Mouse (Mus musculus) midbrain, embryonic 12.5 days (tissue): Measurements from ENCODE around the gene Tmem186. TPM values are rescaled to one million over a fixed set of nuclear protein-coding genes. Genes with fewer than 3 reads are reported as not detected.
A peak's percentile ranks its signal among the peaks of the same experiment; 100 is the strongest.

Experiments
- ATAC-seq: fragments of 200-750 bp; cut with Nextera tagmentation; 2 replicates; pipeline ENCODE4 v1.8.0; 2017; ENCODE audit warnings: low read depth, moderate TSS enrichment, moderate library complexity; ENCODE audit not compliant: low FRiP score
- H3K27ac ChIP-seq: fragments of 300-500 bp; sonication (generic); replicated peaks from 2 replicates; pipeline ENCODE4 v1.5.1; 2016; ENCODE audit warnings: mild to moderate bottlenecking
- H3K27me3 ChIP-seq: fragments of 300-500 bp; sonication (generic); 2 replicates; pipeline ENCODE4 v1.6.1; 2016; ENCODE audit warnings: mild to moderate bottlenecking
- H3K36me3 ChIP-seq: fragments of 300-500 bp; sonication (generic); 2 replicates; pipeline ENCODE4 v1.6.1; 2016
- H3K4me1 ChIP-seq: fragments of 300-500 bp; sonication (generic); 2 replicates; pipeline ENCODE4 v1.6.1; 2016
- H3K4me2 ChIP-seq: fragments of 300-500 bp; sonication (generic); replicated peaks from 2 replicates; pipeline ENCODE4 v1.6.1; 2016; ENCODE audit warnings: mild to moderate bottlenecking, moderate library complexity
- H3K4me3 ChIP-seq: fragments of 300-500 bp; sonication (generic); 2 replicates; pipeline ENCODE4 v1.5.1; 2016; ENCODE audit warnings: mild to moderate bottlenecking
- H3K9ac ChIP-seq: fragments of 300-500 bp; sonication (generic); replicated peaks from 2 replicates; pipeline ENCODE4 v1.6.1; 2016; ENCODE audit warnings: mild to moderate bottlenecking, moderate library complexity
- H3K9me3 ChIP-seq: fragments of 300-500 bp; sonication (generic); 2 replicates; pipeline ENCODE4 v1.6.1; 2016; ENCODE audit warnings: mild to moderate bottlenecking
- WGBS: fragments of 180-500 bp; shearing (Covaris S2); methylation state at CpG from one replicate; pipeline ENCODE4 v1.1.7; 2016; 5-methylcytosine and 5-hydroxymethylcytosine counted together
- polyA plus RNA-seq: library from polyadenylated mRNA; unstranded; fragments of >200 nt; fragmentation: Nextera tagmentation; extraction: Ambion mirVana; gene quantifications from 2 replicates; pipeline ENCODE4 v1.2.1, GENCODE M21; 2016

Tmem186 gene
- 23.2 and 26.0 TPM in 2 replicates for polyA plus RNA-seq

DNA sequence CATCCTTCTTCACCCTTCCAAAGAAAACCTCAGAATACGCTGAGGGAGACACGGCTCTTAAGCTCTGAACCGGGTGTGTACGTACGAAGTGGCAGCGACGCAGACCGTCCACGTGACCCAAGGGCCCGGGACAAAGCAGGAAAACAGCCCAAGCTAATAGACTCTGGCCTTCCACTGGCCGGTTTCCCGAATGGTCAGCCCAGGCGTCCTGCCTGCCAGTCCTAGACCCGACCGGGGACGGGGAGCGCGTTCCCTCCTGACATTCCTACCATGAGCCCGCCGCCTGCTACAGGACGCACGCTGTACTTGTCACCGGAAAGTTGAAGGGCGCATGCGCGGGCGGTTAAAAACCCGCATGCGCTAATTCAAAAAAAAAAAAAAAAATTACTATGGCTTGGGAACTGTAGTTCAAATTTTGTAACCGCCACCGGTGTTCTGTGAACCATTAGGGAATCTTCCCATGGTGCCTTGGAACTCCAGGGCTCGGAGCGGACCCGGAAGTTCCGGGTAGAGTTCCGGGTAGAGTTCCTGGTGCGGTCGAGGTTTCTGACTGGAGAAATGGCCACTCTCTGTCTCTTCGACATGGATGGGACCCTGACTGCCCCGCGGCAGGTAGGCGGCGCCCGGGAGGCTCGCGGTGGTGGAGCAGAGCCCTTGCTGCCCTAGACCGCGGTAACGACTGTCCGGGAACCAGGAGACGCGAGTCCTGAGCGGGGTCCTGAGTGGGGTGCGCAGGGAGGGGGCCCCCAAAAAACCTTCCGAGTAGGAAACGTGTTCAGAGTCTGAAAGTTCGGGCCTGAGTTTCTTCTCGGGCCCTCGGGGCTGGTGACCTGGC lies at the start of gene Tmem186, which contains the start of gene Pmm2:
Gene Tmem186, minus strand, starts transcription at position 496 of the 835 bp plus-strand sequence.
Gene Pmm2, plus strand, starts transcription at position 458 of the 835 bp plus-strand sequence.
- H3K9me3 ChIP-seq: no peaks in the 10 kb centered on the region
- peak within 1 kb of the TSS; percentile 77 for H3K4me2 ChIP-seq
- no peaks in the 10 kb centered on the region for H3K27me3 ChIP-seq
- peak; percentile 92 for ATAC-seq
- peaks cover 22% of the 10 kb centered on the region for H3K36me3 ChIP-seq
- peaks cover 22% of the 10 kb centered on the region for H3K4me1 ChIP-seq
- peak within 1 kb of the TSS; percentile 86 for H3K9ac ChIP-seq
- WGBS: under 1% methylated on average over 59 of the region's 59 CpGs
- H3K4me3 ChIP-seq: peak within 1 kb of the TSS; percentile 62
- peak within 1 kb of the TSS; percentile 81 for H3K27ac ChIP-seq

DNA sequence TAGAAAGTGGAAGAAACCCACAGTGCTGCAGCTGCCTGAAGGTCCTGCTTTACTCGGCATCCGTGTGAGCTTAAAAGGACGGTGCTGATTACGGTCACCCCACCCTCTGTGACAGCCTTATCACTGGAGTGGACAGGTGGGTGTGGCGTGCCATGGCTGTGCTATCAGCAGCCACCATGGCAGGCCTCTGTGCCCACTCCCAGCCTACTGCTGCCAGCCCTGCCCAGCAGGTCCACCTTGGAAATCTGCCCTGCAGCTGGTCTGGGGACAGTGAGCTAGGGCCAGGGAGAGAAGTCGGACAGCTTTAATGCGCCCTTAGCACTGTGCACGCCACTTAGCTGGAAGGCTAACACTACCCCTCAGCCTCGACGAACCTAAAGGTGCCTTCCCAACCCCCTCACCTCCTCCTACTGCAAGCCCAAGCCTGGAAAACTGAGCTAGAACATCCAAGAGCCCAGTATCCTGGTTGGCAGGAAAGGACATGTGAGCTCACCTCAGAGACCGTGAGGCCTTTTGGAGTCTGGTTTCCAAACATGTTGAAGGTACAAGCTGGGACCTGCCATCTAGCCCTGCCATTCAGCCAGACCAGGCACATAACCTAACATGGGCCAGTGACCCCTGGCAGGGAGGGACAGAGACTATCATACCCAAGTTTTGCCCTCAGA lies 49.5 kb upstream of the Tmem186 start:
- Histone ChIP-seq H3K36me3 (peaks cover 52% of the 10 kb centered on the region), H3K4me1 (no peaks in the 10 kb centered on the region), H3K9me3 (no peaks in the 10 kb centered on the region), H3K4me3 (no peak overlapping the region), H3K27ac (0 out of 2 replicates have a peak overlapping the region, but pooled peaks have one; percentile 20), H3K4me2 (no peak overlapping the region), H3K9ac (no peak overlapping the region), H3K27me3 (no peaks in the 10 kb centered on the region)
- ATAC-seq: no peak
- 81% methylated on average over 11 of the region's 11 CpGs for WGBS

DNA sequence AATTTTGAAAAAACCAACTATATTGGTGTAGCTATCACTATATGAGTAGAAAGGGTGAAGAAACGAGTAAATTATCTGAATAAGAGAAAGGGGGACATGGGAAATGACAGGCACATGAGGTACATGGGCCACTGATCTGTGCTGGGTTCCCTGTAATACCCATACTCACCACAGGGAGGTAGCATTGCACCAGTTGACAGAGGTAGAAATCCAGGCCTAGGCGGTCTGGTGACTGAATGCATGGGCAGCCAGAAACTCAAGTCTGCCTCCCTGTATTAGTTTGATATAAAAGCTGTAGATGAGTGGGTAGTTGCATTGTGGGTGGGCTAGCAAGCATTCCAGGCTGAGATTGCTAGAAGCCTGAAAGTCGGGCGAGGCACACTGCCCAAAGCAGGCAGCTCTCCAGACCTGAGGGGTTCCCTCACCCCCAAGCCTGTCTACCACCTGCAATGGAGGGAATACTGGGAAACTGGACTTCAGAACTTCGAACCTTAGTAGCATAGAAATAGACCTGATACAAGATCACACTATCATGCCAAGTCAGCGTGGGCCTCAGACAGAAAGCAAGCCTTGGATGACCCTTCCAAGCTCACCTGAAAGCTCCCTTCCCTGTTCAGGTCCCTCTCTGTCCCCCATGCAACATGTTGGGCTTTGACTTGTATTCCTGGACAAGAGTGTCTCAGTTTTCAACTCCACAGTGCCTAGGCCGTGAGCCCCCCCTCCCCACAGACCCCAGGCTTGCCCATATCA lies 48.8 kb upstream of the Tmem186 start:
- 61% methylated on average over 7 of the region's 7 CpGs for WGBS

DNA sequence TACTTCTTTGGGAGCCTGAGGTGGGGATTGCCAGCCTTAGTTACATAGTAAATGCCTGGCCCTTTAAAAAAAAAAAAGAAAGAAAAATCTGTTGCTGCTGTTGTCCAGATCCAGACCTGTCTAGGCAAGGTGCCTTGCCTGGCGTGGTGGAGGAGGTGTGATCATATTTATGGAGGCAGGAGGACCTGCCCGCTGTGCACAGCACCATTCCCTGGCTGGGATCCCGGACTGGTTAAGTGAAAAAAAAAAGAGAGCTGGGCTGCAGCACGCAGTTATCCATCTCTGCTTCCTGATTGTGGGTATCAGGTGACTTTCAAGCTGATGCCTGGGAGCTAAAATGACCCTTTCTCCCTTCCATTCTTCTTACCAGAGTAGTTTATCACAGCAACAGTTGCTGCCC lies 47.6 kb upstream of the Tmem186 start:
- H3K4me1 ChIP-seq: no peaks in the 10 kb centered on the region
- ATAC-seq: no peak

More for the DNA sequence above, 48.8 kb upstream of the Tmem186 start:
- Histone ChIP-seq H3K27ac (0 out of 2 replicates have a peak overlapping the region, but pooled peaks have one; percentile 20), H3K4me3 (no peak overlapping the region), H3K9me3 (no peaks in the 10 kb centered on the region), H3K9ac (no peak overlapping the region), H3K4me1 (no peaks in the 10 kb centered on the region), H3K4me2 (no peak overlapping the region), H3K27me3 (no peaks in the 10 kb centered on the region), H3K36me3 (peaks cover 45% of the 10 kb centered on the region)
- 0 out of 2 replicates have a peak, but pooled peaks have one; percentile 42 for ATAC-seq

DNA sequence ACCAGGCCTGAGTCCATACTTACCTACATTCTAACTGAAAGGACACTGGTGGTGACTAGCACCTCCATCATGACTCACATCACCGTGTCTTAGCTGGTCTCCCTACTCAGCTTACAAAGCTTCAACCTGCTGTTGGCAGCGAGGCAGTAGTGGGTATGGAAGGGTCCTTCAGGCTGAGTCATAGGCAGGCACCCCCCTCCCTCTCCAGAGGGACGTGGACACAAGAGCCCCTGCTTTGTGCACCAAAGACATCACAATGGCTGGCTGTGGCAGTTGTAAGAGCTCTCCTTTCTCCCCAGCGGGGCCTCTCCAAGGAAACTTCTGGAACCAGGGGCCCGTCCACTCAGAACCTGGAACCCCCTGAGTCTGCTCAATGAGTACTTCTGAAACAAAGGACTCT lies 43.0 kb upstream of the Tmem186 start, which contains the start of gene Gm5767:
Gene Gm5767, plus strand, starts transcription at position 301 of the 400 bp plus-strand sequence.
- no peaks in the 10 kb centered on the region for H3K4me1 ChIP-seq
- 0 out of 2 replicates have a peak, but pooled peaks cover 3% of the 10 kb centered on the region for H3K27me3 ChIP-seq
- no peak within 1 kb of the TSS for H3K27ac ChIP-seq
- H3K9ac ChIP-seq: no peak within 1 kb of the TSS
- H3K9me3 ChIP-seq: no peaks in the 10 kb centered on the region
- H3K36me3 ChIP-seq: peaks cover 5% of the 10 kb centered on the region; the same call in 1 of the 2 replicates
- no peak within 1 kb of the TSS for H3K4me3 ChIP-seq
- no peak for ATAC-seq
- 90% methylated on average over 5 of the region's 5 CpGs for WGBS
- no peak within 1 kb of the TSS for H3K4me2 ChIP-seq

More for the DNA sequence above, 47.6 kb upstream of the Tmem186 start:
- WGBS: 79% methylated on average over 4 of the region's 4 CpGs
- Histone ChIP-seq H3K9ac (no peak overlapping the region), H3K4me2 (no peak overlapping the region), H3K36me3 (peaks cover 33% of the 10 kb centered on the region), H3K4me3 (no peak overlapping the region), H3K27ac (no peak overlapping the region), H3K9me3 (no peaks in the 10 kb centered on the region), H3K27me3 (no peaks in the 10 kb centered on the region)

DNA sequence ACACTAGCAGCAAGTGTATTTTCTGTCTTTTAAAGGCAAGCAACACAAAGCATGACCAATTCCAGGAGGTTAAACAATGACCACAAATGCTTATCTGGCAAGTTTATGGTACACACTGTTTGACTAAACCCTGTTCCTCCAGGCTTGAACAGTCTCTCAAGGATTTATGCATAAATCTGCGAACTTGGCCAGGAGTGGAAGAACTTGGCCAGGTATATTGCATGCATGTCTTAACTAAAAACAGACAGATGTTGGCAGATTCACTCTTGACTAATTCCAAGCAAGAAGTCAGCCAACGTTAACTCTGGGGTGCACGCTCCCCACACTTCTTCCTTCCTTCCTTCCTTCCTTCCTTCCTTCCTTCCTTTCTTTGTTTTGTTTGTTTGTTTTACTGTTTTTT lies 42.3 kb upstream of the Tmem186 start:
- peaks cover 5% of the 10 kb centered on the region; the same call in 1 of the 2 replicates for H3K36me3 ChIP-seq
- 0 out of 2 replicates have a peak, but pooled peaks cover 3% of the 10 kb centered on the region for H3K27me3 ChIP-seq
- H3K4me2 ChIP-seq: no peak overlapping the region
- no peak overlapping the region for H3K4me3 ChIP-seq
- H3K9me3 ChIP-seq: no peaks in the 10 kb centered on the region
- no peak overlapping the region for H3K27ac ChIP-seq
- H3K9ac ChIP-seq: no peak overlapping the region
- WGBS: 82% methylated on average over 3 of the region's 3 CpGs
- ATAC-seq: no peak
- no peaks in the 10 kb centered on the region for H3K4me1 ChIP-seq

DNA sequence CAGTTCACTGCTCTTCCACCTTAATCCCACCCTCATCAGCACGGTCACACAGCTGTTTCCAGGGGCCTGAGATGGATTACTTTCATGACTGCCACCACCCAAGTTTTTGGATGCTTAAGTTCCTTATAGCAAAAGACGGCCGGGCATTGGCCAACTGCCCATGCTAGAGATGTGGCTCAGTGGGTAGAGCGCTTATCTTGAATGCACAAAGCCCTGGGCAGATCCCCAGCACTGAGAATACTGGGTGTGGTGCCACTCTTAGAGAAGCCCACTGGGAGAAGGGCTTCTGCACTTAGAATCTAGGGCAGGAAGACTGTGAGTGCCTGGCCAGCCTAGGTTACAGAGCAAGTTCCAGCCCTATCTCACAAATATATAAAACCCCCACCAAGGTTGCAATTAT lies 41.2 kb upstream of the Tmem186 start:
- 87% methylated on average over 4 of the region's 4 CpGs for WGBS
- H3K36me3 ChIP-seq: no peaks in the 10 kb centered on the region
- no peak overlapping the region for H3K4me3 ChIP-seq
- no peak for ATAC-seq
- H3K4me2 ChIP-seq: no peak overlapping the region
- H3K4me1 ChIP-seq: peaks cover 5% of the 10 kb centered on the region; the same call in 1 of the 2 replicates
- H3K27me3 ChIP-seq: peaks cover 11% of the 10 kb centered on the region
- no peak overlapping the region for H3K27ac ChIP-seq
- H3K9ac ChIP-seq: no peak overlapping the region
- no peaks in the 10 kb centered on the region for H3K9me3 ChIP-seq

DNA sequence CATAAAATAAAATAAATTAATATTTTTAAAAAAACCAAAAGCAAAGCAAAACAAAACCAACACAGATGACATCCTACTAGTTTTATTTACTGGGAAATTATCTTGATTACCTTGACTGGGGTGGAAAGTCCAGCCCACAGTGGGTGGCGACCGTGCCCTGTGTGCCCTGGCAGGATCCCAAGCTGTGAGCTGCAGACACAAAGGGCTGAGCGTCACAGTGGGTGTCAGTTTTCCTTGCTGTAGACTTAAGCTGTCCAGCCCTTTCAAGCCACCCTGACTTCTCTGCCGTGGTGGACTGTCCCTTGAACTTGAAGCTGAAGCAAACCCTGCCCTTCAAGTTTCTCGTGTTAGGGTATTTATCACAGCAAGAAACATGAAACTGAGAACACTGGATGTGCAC lies 40.5 kb upstream of the Tmem186 start:
- no peaks in the 10 kb centered on the region for H3K36me3 ChIP-seq
- no peak overlapping the region for H3K4me2 ChIP-seq
- H3K4me1 ChIP-seq: peaks cover 5% of the 10 kb centered on the region; the same call in 1 of the 2 replicates
- no peak overlapping the region for H3K27ac ChIP-seq
- peaks cover 17% of the 10 kb centered on the region for H3K27me3 ChIP-seq
- H3K9ac ChIP-seq: no peak overlapping the region
- ATAC-seq: no peak
- H3K9me3 ChIP-seq: no peaks in the 10 kb centered on the region
- WGBS: 54% methylated on average over 5 of the region's 5 CpGs
- no peak overlapping the region for H3K4me3 ChIP-seq

DNA sequence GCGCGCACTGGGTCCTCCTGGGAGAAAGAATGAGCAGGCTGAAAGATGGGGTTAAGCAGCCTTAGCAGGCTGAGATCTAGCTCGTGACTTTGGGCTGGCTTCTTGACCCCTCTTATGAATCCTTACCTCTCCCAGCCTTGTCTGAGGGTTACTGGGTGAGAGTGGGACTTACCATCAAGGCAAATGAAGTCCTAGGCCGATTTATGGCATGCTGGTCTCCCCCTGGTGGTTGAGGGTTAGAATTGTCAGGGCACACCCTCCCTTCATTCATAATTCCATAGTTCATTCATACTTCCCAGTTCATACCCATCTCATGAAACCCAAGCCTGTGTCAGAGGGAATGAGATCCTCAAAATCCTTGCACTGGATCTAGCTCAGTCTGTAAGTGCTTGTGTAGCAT lies 39.3 kb upstream of the Tmem186 start:
- H3K9me3 ChIP-seq: no peaks in the 10 kb centered on the region
- H3K27me3 ChIP-seq: peaks cover 22% of the 10 kb centered on the region
- WGBS: 56% methylated on average over 4 of the region's 4 CpGs
- peaks cover 5% of the 10 kb centered on the region; the same call in 1 of the 2 replicates for H3K4me1 ChIP-seq
- no peak overlapping the region for H3K27ac ChIP-seq
- no peak overlapping the region for H3K4me2 ChIP-seq
- no peak overlapping the region for H3K4me3 ChIP-seq
- H3K36me3 ChIP-seq: no peaks in the 10 kb centered on the region
- ATAC-seq: no peak
- H3K9ac ChIP-seq: no peak overlapping the region

DNA sequence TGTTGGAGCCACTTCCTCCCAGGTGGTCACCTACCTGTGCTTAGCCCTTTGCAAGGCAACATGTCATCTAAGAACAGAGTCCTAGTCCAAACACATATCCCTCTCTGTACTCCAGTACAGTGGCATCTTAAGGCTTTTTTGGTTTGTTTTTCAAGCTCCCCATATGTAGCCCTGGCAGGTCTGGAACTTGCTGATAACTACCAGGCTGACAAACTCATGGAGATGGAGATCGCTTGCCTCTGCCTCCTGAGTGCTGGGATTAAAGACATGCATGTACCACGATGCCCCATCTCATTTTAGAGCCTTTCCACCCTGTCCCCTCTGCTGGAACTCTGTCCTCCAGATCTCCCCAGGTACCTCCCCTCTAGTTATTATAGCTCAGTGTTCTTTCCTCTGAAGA lies 38.7 kb upstream of the Tmem186 start:
- 73% methylated on average over 2 of the region's 2 CpGs for WGBS
- no peak overlapping the region for H3K4me3 ChIP-seq
- no peak overlapping the region for H3K9ac ChIP-seq
- H3K27me3 ChIP-seq: peaks cover 22% of the 10 kb centered on the region
- no peak overlapping the region for H3K4me2 ChIP-seq
- no peak for ATAC-seq
- H3K36me3 ChIP-seq: no peaks in the 10 kb centered on the region
- no peaks in the 10 kb centered on the region for H3K9me3 ChIP-seq
- no peak overlapping the region for H3K27ac ChIP-seq
- peaks cover 6% of the 10 kb centered on the region for H3K4me1 ChIP-seq

DNA sequence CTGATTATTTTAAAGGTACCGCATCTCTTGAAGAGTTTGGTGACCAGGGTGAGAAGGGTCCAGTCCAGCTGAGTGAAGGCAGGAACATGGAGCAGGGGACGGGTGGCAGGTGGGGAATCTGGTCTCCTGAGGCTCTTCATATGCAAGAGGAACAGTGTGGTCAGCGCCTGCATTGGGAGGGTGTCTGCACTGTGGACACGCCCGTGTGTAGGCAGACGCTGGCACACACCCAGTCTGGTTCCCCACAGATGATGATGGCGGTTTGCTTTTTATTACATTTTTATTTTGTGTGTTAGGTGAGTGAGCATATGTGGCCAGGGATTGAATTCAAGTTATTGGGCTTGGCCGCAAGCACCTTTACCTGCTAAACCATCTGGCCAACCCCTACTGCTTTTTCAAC lies 38.0 kb upstream of the Tmem186 start:
- Histone ChIP-seq H3K9ac (no peak overlapping the region), H3K36me3 (no peaks in the 10 kb centered on the region), H3K4me1 (peaks cover 13% of the 10 kb centered on the region), H3K4me3 (no peak overlapping the region), H3K27ac (no peak overlapping the region), H3K9me3 (no peaks in the 10 kb centered on the region), H3K4me2 (no peak overlapping the region), H3K27me3 (peaks cover 22% of the 10 kb centered on the region)
- ATAC-seq: no peak
- WGBS: 87% methylated on average over 8 of the region's 8 CpGs
